Mouse (Mus musculus) kidney, postnatal 4 days (tissue): ENCODE data around the gene BC051019.

ENCODE experiments used
- DNase-seq, 2 experiments: peaks; one replicate each; pipeline ENCODE4 v3.0.0; 2021; ENCODE audit warnings: mixed read lengths in 2 of 2

The BC051019 gene

GRCm38 (mm10) chr7:109707023-109707785, 16.4 kb downstream of the BC051019 start:
- DNase-seq = peak; percentile 71 to 74

- DNase-seq = no peak
These were observed 19.2 kb downstream of the BC051019 start for GRCm38 (mm10) chr7:109704461-109704860.

- DNase-seq = no peak
These were observed 19.7 kb downstream of the BC051019 start for GRCm38 (mm10) chr7:109704016-109704377.

- peak; percentile 99 for DNase-seq
These were observed 20.2 kb downstream of the BC051019 start, which contains the start of the genes St5 and Akip1 for GRCm38 (mm10) chr7:109703190-109704015. Gene St5 (minus strand): TSS chr7:109703605. Gene Akip1 (plus strand): TSS chr7:109703690.

GRCm38 (mm10) chr7:109702721-109703120, 20.9 kb downstream of the BC051019 start:
- DNase-seq = no peak

- DNase-seq = no peak
These were observed 23.4 kb downstream of the BC051019 start for GRCm38 (mm10) chr7:109700213-109700612.

GRCm38 (mm10) chr7:109695339-109695726, 28.3 kb downstream of the BC051019 start:
- no peak for DNase-seq

- DNase-seq = no peak
These were observed 28.9 kb downstream of the BC051019 start for GRCm38 (mm10) chr7:109694576-109695338.

- DNase-seq = peak; percentile 46 to 53
These were observed 32.7 kb downstream of the BC051019 start for GRCm38 (mm10) chr7:109690961-109691360.

- peak in 1 of 2 experiments; percentile 15 for DNase-seq
These were observed 33.5 kb downstream of the BC051019 start for GRCm38 (mm10) chr7:109690101-109690500.

GRCm38 (mm10) chr7:109686585-109687128, 37.0 kb downstream of the BC051019 start:
- no peak for DNase-seq

GRCm38 (mm10) chr7:109680879-109681278, 42.8 kb downstream of the BC051019 start:
- no peak for DNase-seq

GRCm38 (mm10) chr7:109680284-109680683, 43.4 kb downstream of the BC051019 start:
- no peak for DNase-seq

- no peak for DNase-seq
These were observed 48.6 kb downstream of the BC051019 start for GRCm38 (mm10) chr7:109674944-109675628.

GRCm38 (mm10) chr7:109671581-109672471, 51.8 kb downstream of the BC051019 start:
- peak; percentile 85 to 91 for DNase-seq

- peak in 1 of 2 experiments; percentile 16 for DNase-seq
These were observed 54.1 kb downstream of the BC051019 start for GRCm38 (mm10) chr7:109669426-109670170.

- DNase-seq = no peak
These were observed 57.0 kb downstream of the BC051019 start for GRCm38 (mm10) chr7:109666664-109667063.

- DNase-seq = no peak
These were observed 61.0 kb downstream of the BC051019 start for GRCm38 (mm10) chr7:109662626-109663025.
